Mouse (Mus musculus): Measurements from ENCODE around the gene Icos.

- TF ChIP-seq POLR2A (IDR thresholded peaks at IDR 0.05; ENCODE audit: insufficient read depth, low read length) (no peak), CTCF (IDR thresholded peaks at IDR 0.05; ENCODE audit: low read depth, low read length) (no peak), EP300 (IDR thresholded peaks at IDR 0.05; ENCODE audit: insufficient read depth, low read depth, low read length) (no peak)
These were observed 24.8 kb upstream of the Icos start for GRCm38 (mm10) chr1:60952958-60953357.
